In genomic region chr6:117414926-117415325, GRCm38 (mm10) we compare ENCODE assay signal across 28 mouse cellular contexts.
DNase-seq lines count a peak whose midpoint lies in the region; ATAC-seq and TF ChIP-seq lines count a peak whose summit lies in the region.
"Had no signal": no experiment of that assay in that cellular context is flagged by ENCODE, and none has a peak within 500 bp of the region (broad histone marks: within the 10 kb centered on the region; RNA-seq: fewer than 3 reads in every experiment).

No protein-coding gene starts in this region.

- WGBS in heart, embryonic 12.5 days = 64% methylated on average over 5 of the region's 5 CpGs
- 68% methylated on average over 5 of the region's 5 CpGs for WGBS in heart, postnatal 0 days
- 59% methylated on average over 5 of the region's 5 CpGs for WGBS in heart, adult 2 months
- WGBS in liver, adult 2 months = 77% methylated on average over 5 of the region's 5 CpGs
- 41% methylated on average over 5 of the region's 5 CpGs for WGBS in liver, embryonic 12.5 days (ENCODE audit: insufficient replicate concordance)

- peak; percentile 19 for DNase-seq in heart, adult 11 months
- DNase-seq in heart, postnatal 0 days (ENCODE audit: low spot score) = no peak
- DNase-seq in heart, adult 2 months = no peak
- DNase-seq in liver, adult 2 months (ENCODE audit: extremely low read depth, low read depth, low spot score) = peak; percentile 33
- peak; percentile 31 for DNase-seq in NIH3T3 (ENCODE audit: low read depth)
- DNase-seq: adrenal gland, adult 2 months; adrenal gland, postnatal 36 days; B cell, adult 2 months; cerebellum, adult 18-20 months; cerebellum, postnatal 10 days; kidney, postnatal 4 days; retina, postnatal 1 day; right cerebral cortex, postnatal 14 days had no signal

- no peak overlapping the region for H3K9ac ChIP-seq in heart, embryonic 12.5 days
- no peak overlapping the region for H3K9ac ChIP-seq in heart, postnatal 0 days (replicated peaks; ENCODE audit: low read depth, low read length)
- no peak overlapping the region for H3K9ac ChIP-seq in heart, adult 2 months (ENCODE audit: low read depth, low read length)
- no peak overlapping the region for H3K9ac ChIP-seq in liver, adult 2 months (ENCODE audit: low read depth, low read length)
- H3K9ac ChIP-seq in liver, embryonic 12.5 days = no peak overlapping the region
- H3K9ac ChIP-seq: embryonic facial prominence, embryonic 15.5 days; hindbrain, embryonic 12.5 days; intestine, embryonic 15.5 days; liver, embryonic 15.5 days; lung, embryonic 15.5 days; midbrain, embryonic 15.5 days; neural tube, embryonic 15.5 days; stomach, embryonic 15.5 days had no signal

- no peaks in the 10 kb centered on the region for H3K9me3 ChIP-seq in heart, embryonic 12.5 days (replicated peaks)
- H3K9me3 ChIP-seq in heart, postnatal 0 days (replicated peaks; ENCODE audit: control insufficient read depth, low read length) = no peaks in the 10 kb centered on the region
- no peaks in the 10 kb centered on the region for H3K9me3 ChIP-seq in liver, embryonic 12.5 days (replicated peaks)
- H3K9me3 ChIP-seq: embryonic facial prominence, embryonic 15.5 days; hindbrain, embryonic 12.5 days; intestine, embryonic 15.5 days; liver, embryonic 15.5 days; lung, embryonic 15.5 days; midbrain, embryonic 10.5 days; midbrain, embryonic 15.5 days; neural tube, embryonic 15.5 days; stomach, embryonic 15.5 days had no signal

- ATAC-seq in heart, embryonic 12.5 days (ENCODE audit: insufficient number of reproducible peaks, low FRiP score) = no peak
- ATAC-seq in heart, postnatal 0 days (ENCODE audit: insufficient read depth, low read depth) = no peak
- ATAC-seq in liver, embryonic 12.5 days = no peak
- no peak for ATAC-seq in granulocyte monocyte progenitor cell, adult 5-6 weeks (replicated peaks; ENCODE audit: poor library complexity, severe bottlenecking)
- ATAC-seq: activated CD4-positive, CD25-positive, alpha-beta regulatory T cell, adult 4 months; forebrain, embryonic 14.5 days; hindbrain, postnatal 0 days; intestine, embryonic 15.5 days; midbrain, embryonic 15.5 days had no signal

- H3K27me3 ChIP-seq in heart, embryonic 12.5 days (replicated peaks) = no peaks in the 10 kb centered on the region
- no peaks in the 10 kb centered on the region for H3K27me3 ChIP-seq in heart, postnatal 0 days (ENCODE audit: control insufficient read depth, insufficient read depth, low read length)
- no peaks in the 10 kb centered on the region for H3K27me3 ChIP-seq in heart, adult 2 months (ENCODE audit: control insufficient read depth, insufficient read depth, low read length)
- no peaks in the 10 kb centered on the region for H3K27me3 ChIP-seq in liver, adult 2 months (ENCODE audit: control insufficient read depth, insufficient read depth, low read length)
- no peaks in the 10 kb centered on the region for H3K27me3 ChIP-seq in liver, embryonic 12.5 days (replicated peaks)
- H3K27me3 ChIP-seq: embryonic facial prominence, embryonic 15.5 days; hindbrain, embryonic 12.5 days; intestine, embryonic 15.5 days; liver, embryonic 15.5 days; lung, embryonic 15.5 days; midbrain, embryonic 15.5 days; stomach, embryonic 15.5 days had no signal

- no peak overlapping the region for H3K27ac ChIP-seq in heart, embryonic 12.5 days (ENCODE audit: poor library complexity, severe bottlenecking)
- peak overlapping the region; percentile 30; the same call in 1 of the 2 replicates for H3K27ac ChIP-seq in heart, postnatal 0 days (ENCODE audit: low read depth)
- H3K27ac ChIP-seq in heart, adult 2 months = no peak overlapping the region; the same call in 1 of the 2 replicates
- H3K27ac ChIP-seq in liver, adult 2 months (replicated peaks; ENCODE audit: insufficient read depth, low read depth, low read length) = 0 out of 2 replicates have a peak overlapping the region, but pooled peaks have one; percentile 23
- no peak overlapping the region for H3K27ac ChIP-seq in liver, embryonic 12.5 days
- H3K27ac ChIP-seq: embryonic facial prominence, embryonic 15.5 days; hindbrain, embryonic 12.5 days; hindbrain, postnatal 0 days; intestine, embryonic 15.5 days; liver, embryonic 15.5 days; lung, embryonic 15.5 days; midbrain, embryonic 10.5 days; midbrain, embryonic 15.5 days; neural tube, embryonic 15.5 days; stomach, embryonic 15.5 days had no signal

- H3K4me2 ChIP-seq in heart, embryonic 12.5 days = no peak overlapping the region
- H3K4me2 ChIP-seq in heart, postnatal 0 days (ENCODE audit: low read depth, low read length) = no peak overlapping the region
- no peak overlapping the region for H3K4me2 ChIP-seq in liver, embryonic 12.5 days
- H3K4me2 ChIP-seq: embryonic facial prominence, embryonic 15.5 days; hindbrain, embryonic 12.5 days; intestine, embryonic 15.5 days; liver, embryonic 15.5 days; lung, embryonic 15.5 days; midbrain, embryonic 15.5 days; neural tube, embryonic 15.5 days; stomach, embryonic 15.5 days had no signal

- peaks cover 17% of the 10 kb centered on the region for H3K4me1 ChIP-seq in heart, embryonic 12.5 days (replicated peaks)
- peaks cover 19% of the 10 kb centered on the region for H3K4me1 ChIP-seq in heart, postnatal 0 days (ENCODE audit: control insufficient read depth, insufficient read depth)
- H3K4me1 ChIP-seq in heart, adult 2 months (ENCODE audit: control insufficient read depth, insufficient read depth, low read length) = peaks cover 6% of the 10 kb centered on the region
- H3K4me1 ChIP-seq in liver, adult 2 months (ENCODE audit: control insufficient read depth, insufficient read depth, low read length) = no peaks in the 10 kb centered on the region
- H3K4me1 ChIP-seq in liver, embryonic 12.5 days = no peaks in the 10 kb centered on the region
- H3K4me1 ChIP-seq: embryonic facial prominence, embryonic 15.5 days; hindbrain, embryonic 12.5 days; intestine, embryonic 15.5 days; liver, embryonic 15.5 days; lung, embryonic 15.5 days; midbrain, embryonic 15.5 days; neural tube, embryonic 15.5 days; stomach, embryonic 15.5 days had no signal

- H3K79me2 ChIP-seq in heart, adult 2 months (replicated peaks; ENCODE audit: control insufficient read depth, insufficient read depth, low read length) = no peaks in the 10 kb centered on the region
- H3K79me2 ChIP-seq in liver, adult 2 months (ENCODE audit: control insufficient read depth, insufficient read depth, low read length) = no peaks in the 10 kb centered on the region

- no peak overlapping the region for H3K4me3 ChIP-seq in heart, embryonic 12.5 days
- no peak overlapping the region for H3K4me3 ChIP-seq in heart, postnatal 0 days (ENCODE audit: low read depth, low read length)
- no peak overlapping the region for H3K4me3 ChIP-seq in heart, adult 2 months
- no peak overlapping the region for H3K4me3 ChIP-seq in liver, adult 2 months (ENCODE audit: insufficient read depth, low read depth, low read length)
- H3K4me3 ChIP-seq in liver, embryonic 12.5 days = no peak overlapping the region
- H3K4me3 ChIP-seq: embryonic facial prominence, embryonic 15.5 days; hindbrain, embryonic 12.5 days; intestine, embryonic 15.5 days; liver, embryonic 15.5 days; lung, embryonic 15.5 days; midbrain, embryonic 10.5 days; midbrain, embryonic 15.5 days; neural tube, embryonic 15.5 days; stomach, embryonic 15.5 days had no signal

- TF ChIP-seq EP300 in heart, postnatal 0 days (IDR thresholded peaks at IDR 0.05; ENCODE audit: low read depth) = no peak
- TF ChIP-seq EP300 in heart, adult 2 months (IDR thresholded peaks at IDR 0.05; ENCODE audit: insufficient read depth, low read depth, low read length) = no peak

- no peaks in the 10 kb centered on the region for H3K36me3 ChIP-seq in heart, embryonic 12.5 days
- H3K36me3 ChIP-seq in heart, postnatal 0 days (replicated peaks; ENCODE audit: control insufficient read depth, insufficient read depth, low read length) = no peaks in the 10 kb centered on the region
- peaks cover 4% of the 10 kb centered on the region for H3K36me3 ChIP-seq in heart, adult 2 months (ENCODE audit: control insufficient read depth, insufficient read depth, low read length)
- H3K36me3 ChIP-seq in liver, adult 2 months (ENCODE audit: control insufficient read depth, insufficient read depth, low read length) = no peaks in the 10 kb centered on the region
- no peaks in the 10 kb centered on the region for H3K36me3 ChIP-seq in liver, embryonic 12.5 days
- H3K36me3 ChIP-seq: embryonic facial prominence, embryonic 15.5 days; hindbrain, embryonic 12.5 days; intestine, embryonic 15.5 days; liver, embryonic 15.5 days; lung, embryonic 15.5 days; midbrain, embryonic 10.5 days; midbrain, embryonic 15.5 days; neural tube, embryonic 15.5 days; stomach, embryonic 15.5 days had no signal

- intact Hi-C loops in heart, adult 2 months (cut with DNase I) = no loop called here

- no peak for TF ChIP-seq CTCF in heart, postnatal 0 days (IDR thresholded peaks at IDR 0.05; ENCODE audit: low read depth)
- no peak for TF ChIP-seq CTCF in heart, adult 2 months (IDR thresholded peaks at IDR 0.05)
- no peak for TF ChIP-seq CTCF in liver, adult 2 months (IDR thresholded peaks at IDR 0.05; ENCODE audit: low read depth, low read length)

- no peak for TF ChIP-seq POLR2A in heart, adult 2 months (IDR thresholded peaks at IDR 0.05; ENCODE audit: insufficient read depth, low read depth, low read length)
- no peak for TF ChIP-seq POLR2A in liver, adult 2 months (IDR thresholded peaks at IDR 0.05; ENCODE audit: extremely low read depth, insufficient read depth, low read length)

Comparison
In these comparisons a context has a peak if more than half of its experiments do, and no peak if none do; other contexts are left out.
1. DNase-seq: peak in heart, adult 11 months (single experiment), liver, adult 2 months (single experiment) and NIH3T3 (single experiment); none in heart, postnatal 0 days (single experiment) and heart, adult 2 months (0 of 2).
2. H3K27ac ChIP-seq: peak in heart, postnatal 0 days (single experiment) and liver, adult 2 months (single experiment); none in heart, embryonic 12.5 days (single experiment), heart, adult 2 months (single experiment) and liver, embryonic 12.5 days (single experiment).